Mouse (Mus musculus) limb, embryonic 14.5 days (tissue): ENCODE data around the gene Rabgap1. TPM values are rescaled to one million over a fixed set of nuclear protein-coding genes. Genes with fewer than 3 reads are reported as not detected.

Experiments used
- ATAC-seq: fragments of 200-750 bp; cut with Nextera tagmentation; 2 replicates; pipeline ENCODE4 v1.8.0; 2017; ENCODE audit warnings: low read depth, moderate number of reproducible peaks, moderate TSS enrichment; ENCODE audit not compliant: low FRiP score
- DNase-seq: peaks from one replicate; pipeline ENCODE4 v3.0.0-alpha.2; 2015; ENCODE audit warnings: low spot score
- H3K27ac ChIP-seq: fragments of 300-500 bp; sonication (generic); replicated peaks from 2 replicates; pipeline ENCODE4 v1.5.1; 2014; ENCODE audit warnings: low read depth, mild to moderate bottlenecking, low read length, moderate library complexity, mixed read lengths
- H3K27me3 ChIP-seq: fragments of 300-500 bp; sonication (generic); 2 replicates; pipeline ENCODE4 v1.6.1; 2014; ENCODE audit warnings: low read length, mixed read lengths; ENCODE audit not compliant: control insufficient read depth, insufficient read depth
- H3K36me3 ChIP-seq: fragments of 300-500 bp; sonication (generic); 2 replicates; pipeline ENCODE4 v1.6.1; 2014; ENCODE audit warnings: mild to moderate bottlenecking, low read length, moderate library complexity, mixed read lengths; ENCODE audit not compliant: control insufficient read depth, insufficient read depth
- H3K4me1 ChIP-seq: fragments of 300-500 bp; sonication (generic); 2 replicates; pipeline ENCODE4 v1.6.1; 2014; ENCODE audit warnings: antibody characterized with exemption, low read length, mixed read lengths; ENCODE audit not compliant: control insufficient read depth, insufficient read depth
- H3K4me2 ChIP-seq: fragments of 300-500 bp; sonication (generic); replicated peaks from 2 replicates; pipeline ENCODE4 v1.6.1; 2014; ENCODE audit warnings: low read depth, mild to moderate bottlenecking, low read length, moderate library complexity; ENCODE audit not compliant: severe bottlenecking
- H3K4me3 ChIP-seq: fragments of 300-500 bp; sonication (generic); replicated peaks from 2 replicates; pipeline ENCODE4 v1.5.1; 2014; ENCODE audit warnings: low read length
- H3K9ac ChIP-seq: fragments of 300-500 bp; sonication (generic); 2 replicates; pipeline ENCODE4 v1.6.1; 2014; ENCODE audit warnings: mild to moderate bottlenecking, low read depth, low read length, moderate library complexity; ENCODE audit not compliant: severe bottlenecking
- H3K9me3 ChIP-seq: fragments of 300-500 bp; sonication (generic); 2 replicates; pipeline ENCODE4 v1.6.1; 2016; ENCODE audit warnings: low read length; ENCODE audit not compliant: control insufficient read depth
- POLR2A ChIP-seq: fragments of 200-500 bp; IDR thresholded peaks from 2 replicates; pipeline ENCODE4 v1.8.0; 2012; ENCODE audit warnings: inconsistent platforms, mild to moderate bottlenecking, moderate library complexity, borderline replicate concordance; ENCODE audit not compliant: insufficient read depth, insufficient read length; ENCODE audit errors: extremely low read depth
- polyA plus RNA-seq, 2 experiments: library from polyadenylated mRNA; depleted of rRNA in 1 of 2; stranded (reverse) in 1 of 2; unstranded in 1 of 2; fragments of >200 nt; fragmentation: Nextera tagmentation in 1 of 2; extraction: Ambion mirVana in 1 of 2; gene quantifications; 2 replicates each; pipeline versions ENCODE4 v1.2.1 to v1.2.3; 2012 to 2014

Rabgap1 gene
- polyA plus RNA-seq, 2 experiments, result 37.6 to 46.4 TPM

DNA sequence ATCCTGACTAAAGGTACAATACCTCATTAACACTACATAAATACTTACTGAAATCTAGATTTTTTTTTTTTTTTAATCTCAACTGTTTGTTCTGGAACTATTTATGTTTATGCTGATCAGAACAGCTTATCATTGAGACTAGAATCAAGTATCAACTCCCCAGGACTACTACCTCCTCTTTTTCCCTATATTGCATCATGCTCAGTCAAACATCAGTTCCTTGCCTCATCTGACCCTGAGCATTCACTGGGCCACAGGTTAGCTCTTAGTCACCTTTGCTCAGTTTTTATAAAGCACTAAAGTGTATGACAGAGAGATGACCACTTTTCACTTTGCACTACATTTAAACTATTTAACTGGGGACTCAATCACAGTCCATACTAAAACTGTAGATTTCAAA is 144.8 kb downstream of the Rabgap1 start:
- Histone ChIP-seq H3K27me3 (no peaks in the 10 kb centered on the region), H3K4me3 (no peak overlapping the region), H3K9ac (no peak overlapping the region), H3K4me1 (no peaks in the 10 kb centered on the region), H3K36me3 (peaks cover 10% of the 10 kb centered on the region; the same call in 1 of the 2 replicates), H3K27ac (no peak overlapping the region), H3K9me3 (no peaks in the 10 kb centered on the region), H3K4me2 (no peak overlapping the region)
- DNase-seq (no peak), ATAC-seq (no peak)
- no peak for TF ChIP-seq POLR2A

Other genes with a start within 250 kb of the Rabgap1 start
- not detected in 2 replicates for gene Olfr366, start 231.7 kb upstream of the Rabgap1 start, polyA plus RNA-seq (2012; rRNA removed)
- not detected in 2 replicates for gene Olfr366, start 231.7 kb upstream of the Rabgap1 start, polyA plus RNA-seq (2014; fragmentation: Nextera tagmentation; extraction: Ambion mirVana)
- not detected in 2 replicates for gene Olfr368, start 116.8 kb upstream of the Rabgap1 start, polyA plus RNA-seq (2012; rRNA removed)
- gene Olfr368, start 116.8 kb upstream of the Rabgap1 start, polyA plus RNA-seq (2014; fragmentation: Nextera tagmentation; extraction: Ambion mirVana), result not detected in 2 replicates
- gene Pdcl, start 83.9 kb upstream of the Rabgap1 start, polyA plus RNA-seq (2012; rRNA removed), result 25.1 and 26.7 TPM in 2 replicates
- gene Pdcl, start 83.9 kb upstream of the Rabgap1 start, polyA plus RNA-seq (2014; fragmentation: Nextera tagmentation; extraction: Ambion mirVana), result 38.6 and 41.0 TPM in 2 replicates
- 15.7 and 15.9 TPM in 2 replicates for gene Rc3h2, start 20.4 kb upstream of the Rabgap1 start, polyA plus RNA-seq (2012; rRNA removed)
- 17.0 and 19.7 TPM in 2 replicates for gene Rc3h2, start 20.4 kb upstream of the Rabgap1 start, polyA plus RNA-seq (2014; fragmentation: Nextera tagmentation; extraction: Ambion mirVana)
- gene Zbtb26, start 144 bp upstream of the Rabgap1 start, polyA plus RNA-seq (2012; rRNA removed), result 9.0 and 9.1 TPM in 2 replicates
- gene Zbtb26, start 144 bp upstream of the Rabgap1 start, polyA plus RNA-seq (2014; fragmentation: Nextera tagmentation; extraction: Ambion mirVana), result 6.6 and 7.8 TPM in 2 replicates
- 8.6 and 9.0 TPM in 2 replicates for gene Zbtb6, start 108 bp upstream of the Rabgap1 start, polyA plus RNA-seq (2012; rRNA removed)
- 4.0 and 5.1 TPM in 2 replicates for gene Zbtb6, start 108 bp upstream of the Rabgap1 start, polyA plus RNA-seq (2014; fragmentation: Nextera tagmentation; extraction: Ambion mirVana)
- 0.85 and 0.95 TPM in 2 replicates for gene Gpr21, start 73.1 kb downstream of the Rabgap1 start, polyA plus RNA-seq (2012; rRNA removed)
- gene Gpr21, start 73.1 kb downstream of the Rabgap1 start, polyA plus RNA-seq (2014; fragmentation: Nextera tagmentation; extraction: Ambion mirVana), result 1.8 and 1.9 TPM in 2 replicates